Mouse (Mus musculus) CH12.LX (cell line): ENCODE data around the gene Tas1r3.

Source experiments
- CTCF ChIP-seq, 2 experiments: IDR thresholded peaks in 1 of 2; conservative IDR thresholded peaks in 1 of 2; 2 replicates each; pipeline ENCODE4 v1.5.1; 2011 to 2012; ENCODE audit warnings: low read depth in 2 of 2, low read length in 2 of 2, improper control_type of control experiment in 1 of 2, inconsistent platforms in 1 of 2, mild to moderate bottlenecking in 1 of 2, moderate library complexity in 1 of 2
- E2F4 ChIP-seq: IDR thresholded peaks from 2 replicates; pipeline ENCODE4 v1.6.1; 2011; ENCODE audit warnings: low read depth, low read length, improper control_type of control experiment; ENCODE audit not compliant: insufficient replicate concordance
- EP300 ChIP-seq: IDR thresholded peaks from 2 replicates; pipeline ENCODE4 v1.6.1; 2011; ENCODE audit warnings: low read length, improper control_type of control experiment
- GABPA ChIP-seq: IDR thresholded peaks from 2 replicates; pipeline ENCODE4 v1.6.1; 2012; ENCODE audit warnings: low read depth, low read length, improper control_type of control experiment, inconsistent platforms; ENCODE audit not compliant: insufficient replicate concordance
- POLR2AphosphoS2 ChIP-seq: IDR thresholded peaks from 2 replicates; pipeline ENCODE4 v1.6.1; 2011; ENCODE audit warnings: low read depth, low read length, improper control_type of control experiment
- SIN3A ChIP-seq: IDR thresholded peaks from 2 replicates; pipeline ENCODE4 v1.6.1; 2012; ENCODE audit warnings: low read length, improper control_type of control experiment, inconsistent platforms
- ZNF384 ChIP-seq: IDR thresholded peaks from 2 replicates; pipeline ENCODE4 v1.6.1; 2012; ENCODE audit warnings: low read depth, low read length, improper control_type of control experiment, inconsistent platforms

DNA sequence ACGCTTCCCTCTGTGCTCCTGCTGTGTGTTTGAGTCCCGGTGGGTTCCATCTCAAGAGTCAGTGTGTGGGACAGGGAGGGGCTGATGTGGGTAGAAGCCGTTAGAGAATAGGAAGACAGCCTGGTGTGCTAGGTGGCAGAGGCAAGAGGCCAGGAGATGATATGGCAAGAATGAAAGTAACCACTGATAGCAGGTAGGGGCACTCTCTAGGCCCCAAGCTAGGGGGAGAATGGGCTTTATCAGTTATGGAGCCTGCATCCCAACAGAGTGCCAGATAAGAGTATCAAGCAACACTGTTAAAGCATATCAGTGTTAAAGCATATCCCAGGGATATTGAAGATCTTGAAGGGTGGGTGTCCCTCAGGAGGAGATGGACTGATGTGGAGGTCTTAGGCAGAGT is 6.3 kb downstream of the Tas1r3 start:
- TF ChIP-seq CTCF (conservative IDR thresholded peaks at IDR 0.05 in 1 of 2, IDR thresholded peaks at IDR 0.05 in 1 of 2; ENCODE audit: low read depth in 2 of 2, low read length in 2 of 2) = no peak
- TF ChIP-seq GABPA = no peak
- no peak for TF ChIP-seq POLR2AphosphoS2
- no peak for TF ChIP-seq E2F4
- no peak for TF ChIP-seq SIN3A
- TF ChIP-seq EP300 = no peak
- no peak for TF ChIP-seq ZNF384
